Mouse (Mus musculus) T-cell, adult 2 months (primary cell): ENCODE measurements around the gene Tmem63b.

Source experiments
- DNase-seq: peaks from one replicate; pipeline ENCODE4 v3.0.0; 2022; ENCODE audit warnings: low spot score

Gene Tmem63b

DNA sequence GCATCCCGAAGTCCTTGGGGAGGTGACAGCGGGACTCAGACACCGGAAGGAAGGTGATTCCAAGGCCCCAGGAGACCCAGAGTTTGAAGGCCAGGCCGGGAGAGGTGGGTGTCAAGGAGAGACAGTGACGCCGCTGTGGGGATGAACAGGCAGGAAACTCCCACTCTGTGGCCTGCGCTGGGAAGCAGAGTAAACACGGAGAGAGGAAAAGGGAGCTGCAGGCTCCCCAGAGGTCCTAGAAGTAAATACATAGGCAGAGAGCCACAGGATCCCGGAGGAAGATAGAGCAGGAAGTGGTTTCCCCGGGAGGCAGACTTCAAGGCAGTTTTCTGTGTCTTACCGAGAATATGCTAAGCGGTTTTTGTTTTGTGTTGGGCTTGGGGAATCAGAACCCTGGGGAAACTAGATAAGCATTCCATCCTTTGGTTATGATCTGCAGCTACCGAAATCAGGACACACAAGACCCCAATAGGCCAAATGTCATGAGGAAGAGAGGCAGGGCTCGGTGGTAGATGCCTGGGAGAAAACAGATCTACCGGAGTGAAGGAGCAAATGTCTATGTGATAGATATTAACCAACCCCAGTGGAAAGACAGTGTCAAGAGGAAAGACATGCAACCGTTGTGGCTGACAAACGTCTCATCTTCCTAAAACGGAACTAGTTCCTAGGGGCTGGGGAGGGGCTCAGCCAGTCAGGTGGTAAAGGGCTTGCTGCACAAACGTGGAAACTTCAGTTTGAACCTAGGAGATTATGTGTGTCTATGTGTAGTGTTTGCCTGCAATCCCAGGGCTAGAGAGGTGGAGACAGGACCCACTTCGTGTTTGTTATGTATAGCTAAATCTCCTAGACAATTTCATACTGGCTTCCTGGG, 67.1 kb downstream of the Tmem63b start:
- DNase-seq: no peak

DNA sequence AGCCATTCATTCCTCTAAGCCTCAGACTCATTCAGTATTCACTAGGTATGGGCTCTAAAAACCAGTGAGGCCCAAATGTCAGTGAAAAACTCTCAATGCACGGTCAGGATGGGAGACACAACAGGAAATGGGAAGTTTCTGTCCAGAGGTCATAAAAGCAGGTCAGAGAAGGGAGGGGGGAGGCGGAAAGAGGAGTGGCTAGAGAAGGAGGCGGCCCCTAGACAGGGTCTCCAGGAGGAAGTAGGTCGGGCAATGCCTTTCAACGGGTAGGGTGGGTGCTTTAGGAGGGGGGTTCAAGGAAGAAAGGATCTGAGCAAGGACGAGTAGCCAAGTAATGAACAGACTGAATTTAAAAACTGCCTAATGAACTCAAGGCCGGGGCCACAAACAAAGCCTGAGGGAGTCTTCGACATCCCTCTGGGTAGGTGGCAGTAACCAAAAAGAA, 67.7 kb downstream of the Tmem63b start:
- no peak for DNase-seq

DNA sequence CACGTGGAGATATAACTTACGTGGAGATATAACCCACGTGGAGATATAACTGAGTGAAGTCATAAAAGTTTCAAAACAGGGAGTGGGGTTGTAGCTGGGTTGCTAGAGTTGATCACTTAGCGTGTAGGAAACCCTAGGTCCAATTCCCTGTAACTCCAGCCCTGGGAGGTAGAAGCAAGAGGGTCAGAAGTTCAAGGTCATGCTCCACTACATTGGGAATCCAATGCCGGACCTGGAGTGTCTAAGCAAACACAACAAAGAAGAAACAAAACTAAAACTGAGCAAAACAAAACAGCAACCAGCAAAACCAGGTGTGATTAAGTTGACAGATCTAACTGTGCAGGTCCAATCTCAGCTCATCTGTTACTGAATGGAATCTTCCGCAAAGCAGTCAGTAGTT, 69.0 kb downstream of the Tmem63b start:
- no peak for DNase-seq

DNA sequence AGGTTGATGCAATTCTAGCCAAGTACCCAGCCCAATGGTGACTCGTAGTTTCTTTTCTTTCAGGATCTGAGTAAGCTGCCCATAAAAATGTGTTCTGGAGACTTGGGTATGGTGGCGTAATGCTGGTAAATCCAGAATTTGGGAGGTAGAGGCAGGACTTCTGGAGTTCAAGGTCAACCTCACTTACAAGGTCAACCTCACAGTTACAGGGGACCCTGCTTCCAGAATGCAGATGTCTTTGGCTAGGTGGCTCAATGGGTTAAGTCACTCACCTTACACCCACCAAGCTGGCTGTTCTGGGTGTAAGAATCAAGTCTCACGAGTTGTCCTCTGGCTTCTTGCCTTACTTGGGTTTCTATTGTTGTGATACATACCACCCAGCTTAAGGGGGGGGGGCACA, 70.0 kb downstream of the Tmem63b start:
- no peak for DNase-seq

DNA sequence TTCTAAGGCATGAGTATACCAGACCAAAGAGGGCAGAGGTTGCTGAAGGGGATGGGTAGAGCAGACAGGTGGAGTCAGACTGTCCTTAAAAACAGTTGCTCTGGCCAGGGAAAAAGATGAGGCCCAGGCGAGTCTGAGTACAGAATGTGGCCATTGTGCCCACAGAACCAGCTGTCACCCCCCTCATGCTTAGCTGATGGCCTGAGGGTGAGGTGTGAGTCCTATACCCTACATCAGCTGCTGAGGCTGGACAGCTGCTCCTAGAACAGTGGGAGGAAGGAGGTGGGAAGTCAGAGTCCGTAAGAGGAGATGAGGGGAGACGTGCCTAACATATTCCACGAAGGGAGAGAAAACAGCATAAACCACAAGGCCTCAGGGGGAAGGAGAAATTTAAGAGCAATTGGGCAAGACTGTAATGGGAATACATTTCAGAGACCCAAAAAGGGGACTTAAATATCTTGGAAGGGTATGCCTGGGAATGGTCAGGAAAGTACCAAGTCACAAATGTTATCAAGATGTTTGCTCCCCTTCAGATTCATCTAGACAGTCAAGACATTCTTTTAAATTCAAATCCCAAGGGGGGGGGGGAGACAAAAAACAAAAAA, 70.6 kb downstream of the Tmem63b start:
- DNase-seq: no peak

DNA sequence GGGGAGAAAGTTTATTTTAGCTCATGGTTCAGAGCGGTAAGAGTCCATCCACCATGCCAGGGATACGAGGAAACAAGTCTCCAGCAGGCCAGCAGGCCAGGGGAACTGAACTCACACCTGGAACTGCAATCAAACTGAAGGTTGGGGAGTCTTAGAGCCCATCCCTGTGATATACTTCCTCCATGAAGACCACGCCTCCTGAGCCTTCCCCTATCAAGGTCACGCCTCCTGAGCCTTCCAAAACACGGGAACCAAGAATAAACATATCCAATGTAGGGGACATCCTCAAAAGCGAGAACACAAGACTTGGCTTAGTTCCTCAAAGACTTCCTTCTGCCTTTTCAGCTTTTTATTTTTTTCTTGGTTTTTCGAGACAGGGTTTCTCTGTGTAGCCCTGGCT, 73.8 kb downstream of the Tmem63b start:
- no peak for DNase-seq

DNA sequence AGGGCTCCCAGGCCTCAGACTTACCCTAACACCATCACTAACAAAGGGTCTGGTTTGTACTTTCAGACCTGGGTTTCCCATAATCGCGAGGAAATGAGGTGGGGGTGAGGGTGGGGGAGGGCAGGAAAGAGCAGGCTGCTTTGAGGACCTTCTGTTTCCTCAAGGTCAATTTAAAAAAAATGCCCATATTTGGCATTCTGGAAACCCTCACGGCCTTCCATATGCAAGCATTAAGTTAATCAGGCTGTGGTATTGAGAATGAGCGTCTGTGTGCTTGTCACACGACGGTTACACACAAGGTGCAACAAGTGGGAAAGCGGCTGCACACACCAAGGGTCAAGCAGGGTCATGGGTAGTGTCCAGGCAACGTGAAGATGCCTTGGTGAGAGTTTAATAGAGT, 74.7 kb downstream of the Tmem63b start:
- DNase-seq: no peak
